Mouse (Mus musculus): Measurements from ENCODE around the gene Zfp961.

Zfp961 gene

GRCm38 (mm10) chr8:71961796-71962195 is 11.0 kb downstream of the Zfp961 start:
- in situ Hi-C loops (cut with MboI, MseI): no loop called here

GRCm38 (mm10) chr8:71964051-71964450 is 13.2 kb downstream of the Zfp961 start:
- in situ Hi-C loops (cut with MboI, MseI): no loop called here

- in situ Hi-C loops (cut with MboI, MseI): no loop called here
Measured at GRCm38 (mm10) chr8:71965166-71965565, 14.3 kb downstream of the Zfp961 start.

GRCm38 (mm10) chr8:71966411-71966810 is 15.6 kb downstream of the Zfp961 start:
- in situ Hi-C loops (cut with MboI, MseI): no loop called here

GRCm38 (mm10) chr8:71967261-71967660 is 16.4 kb downstream of the Zfp961 start:
- in situ Hi-C loops (cut with MboI, MseI): no loop called here

- in situ Hi-C loops (cut with MboI, MseI): no loop called here
Measured at GRCm38 (mm10) chr8:71968100-71968499, 17.3 kb downstream of the Zfp961 start.

- in situ Hi-C loops (cut with MboI, MseI): no loop called here
Measured at GRCm38 (mm10) chr8:71968636-71969035, 17.8 kb downstream of the Zfp961 start.

GRCm38 (mm10) chr8:71971945-71972344 is 21.1 kb downstream of the Zfp961 start:
- in situ Hi-C loops (cut with MboI, MseI): no loop called here

- in situ Hi-C loops (cut with MboI, MseI): no loop called here
Measured at GRCm38 (mm10) chr8:71974211-71974610, 23.4 kb downstream of the Zfp961 start.

GRCm38 (mm10) chr8:71981032-71981431 is 30.2 kb downstream of the Zfp961 start:
- in situ Hi-C loops (cut with MboI, MseI): loop anchor here (10.0 kb wide), 2 partner anchors 786 to 846 kb away; no protein-coding TSS in a partner anchor

- in situ Hi-C loops (cut with MboI, MseI): loop anchor here (10.0 kb wide), 2 partner anchors 787 to 847 kb away; no protein-coding TSS in a partner anchor
Measured at GRCm38 (mm10) chr8:71981456-71981855, 30.6 kb downstream of the Zfp961 start.

- in situ Hi-C loops (cut with MboI, MseI): loop anchor here (10.0 kb wide), 2 partner anchors 790 to 850 kb away; no protein-coding TSS in a partner anchor
Measured at GRCm38 (mm10) chr8:71984601-71985000, 33.8 kb downstream of the Zfp961 start.

GRCm38 (mm10) chr8:71988110-71988866 is 37.5 kb downstream of the Zfp961 start:
- in situ Hi-C loops (cut with MboI, MseI): loop anchor here (10.0 kb wide), 2 partner anchors 793 to 853 kb away; no protein-coding TSS in a partner anchor

- in situ Hi-C loops (cut with MboI, MseI): loop anchor here (10.0 kb wide), 2 partner anchors 794 to 854 kb away; no protein-coding TSS in a partner anchor
Measured at GRCm38 (mm10) chr8:71988867-71989599, 38.2 kb downstream of the Zfp961 start.

- in situ Hi-C loops (cut with MboI, MseI): no loop called here
Measured at GRCm38 (mm10) chr8:71999434-71999833, 48.6 kb downstream of the Zfp961 start.

- in situ Hi-C loops (cut with MboI, MseI): loop anchor here (25.0 kb wide), 1 partner anchor 238 kb away; no protein-coding TSS in a partner anchor
Measured at GRCm38 (mm10) chr8:72000223-72000622, 49.4 kb downstream of the Zfp961 start.

- in situ Hi-C loops (cut with MboI, MseI): loop anchor here (25.0 kb wide), 1 partner anchor 241 kb away; no protein-coding TSS in a partner anchor
Measured at GRCm38 (mm10) chr8:72002942-72003341, 52.1 kb downstream of the Zfp961 start.

- in situ Hi-C loops (cut with MboI, MseI): loop anchor here (25.0 kb wide), 1 partner anchor 244 kb away; no protein-coding TSS in a partner anchor
Measured at GRCm38 (mm10) chr8:72005912-72006311, 55.1 kb downstream of the Zfp961 start.

- in situ Hi-C loops (cut with MboI, MseI): loop anchor here (25.0 kb wide), 1 partner anchor 244 kb away; no protein-coding TSS in a partner anchor
Measured at GRCm38 (mm10) chr8:72006763-72007162, 55.9 kb downstream of the Zfp961 start.

GRCm38 (mm10) chr8:72008134-72008641 is 57.4 kb downstream of the Zfp961 start:
- in situ Hi-C loops (cut with MboI, MseI): loop anchor here (25.0 kb wide), 1 partner anchor 246 kb away; no protein-coding TSS in a partner anchor

GRCm38 (mm10) chr8:72009473-72009872 is 58.6 kb downstream of the Zfp961 start, which contains the start of gene Cyp4f18:
Cyp4f18 (minus strand) TSS chr8:72009626.
- in situ Hi-C loops (cut with MboI, MseI): loop anchor here (25.0 kb wide), 1 partner anchor 247 kb away; no protein-coding TSS in a partner anchor

Measured in T-helper 1 cell (primary cell).